Mouse (Mus musculus): ENCODE measurements at regions not wholly inside any gene's neighbourhood (a gene's known extent, or its start where the extent isn't known, plus 50 kb on each side); places are given as distances from the start of the nearest gene placed in this dataset.

DNA sequence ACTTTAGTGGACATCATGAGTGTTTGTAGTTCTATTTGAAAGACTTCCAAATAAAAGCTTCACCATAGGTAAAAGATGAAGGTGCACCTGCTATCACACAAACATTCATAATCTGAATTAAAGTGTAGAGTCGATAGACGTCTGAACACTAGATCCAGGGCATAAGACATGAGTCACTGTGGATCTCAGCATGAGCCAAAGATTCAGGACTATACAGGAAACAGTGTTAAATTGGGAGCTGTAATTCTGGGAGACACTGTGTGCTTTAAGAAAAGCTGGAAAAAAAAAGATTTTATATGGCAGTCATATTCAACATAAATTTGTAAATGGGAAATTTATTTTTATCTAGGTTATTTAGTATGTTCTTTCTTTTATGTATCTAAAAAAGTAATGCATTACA, 160.5 kb downstream of the Pdha2 start:
- Histone ChIP-seq H3K27ac (replicated peaks; ENCODE audit: insufficient read depth, low read depth, low read length) (no peak overlapping the region), H3K4me3 (ENCODE audit: insufficient read depth, low read depth, low read length) (no peak overlapping the region), H3K9ac (ENCODE audit: low read depth, low read length) (no peak overlapping the region), H3K36me3 (ENCODE audit: control insufficient read depth, insufficient read depth, low read length) (no peaks in the 10 kb centered on the region), H3K79me2 (ENCODE audit: control insufficient read depth, insufficient read depth, low read length) (no peaks in the 10 kb centered on the region), H3K27me3 (ENCODE audit: control insufficient read depth, insufficient read depth, low read length) (no peaks in the 10 kb centered on the region), H3K4me1 (ENCODE audit: control insufficient read depth, insufficient read depth, low read length) (no peaks in the 10 kb centered on the region)
- WGBS = 77% methylated on average over 2 of the region's 2 CpGs
- no peak for DNase-seq (ENCODE audit: extremely low read depth, low read depth, low spot score)
- no peak for TF ChIP-seq POLR2A (IDR thresholded peaks at IDR 0.05; ENCODE audit: extremely low read depth, insufficient read depth, low read length)
- TF ChIP-seq CTCF (IDR thresholded peaks at IDR 0.05; ENCODE audit: low read depth, low read length) = no peak

DNA sequence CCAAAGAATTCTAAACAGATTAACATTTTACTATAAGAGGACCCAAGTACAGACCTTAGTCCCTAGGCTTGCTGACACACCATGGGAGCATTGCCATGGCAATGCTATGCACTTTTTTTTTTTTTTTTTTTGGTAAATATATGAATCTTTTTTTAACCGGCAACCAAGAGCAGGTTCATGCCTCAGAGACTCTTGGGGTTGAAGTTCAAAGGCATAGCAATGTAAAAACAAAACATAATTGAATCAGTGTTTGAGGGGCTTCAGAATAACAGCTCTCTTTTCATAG, 197.9 kb downstream of the Pdha2 start:
- no peaks in the 10 kb centered on the region for H3K4me1 ChIP-seq (ENCODE audit: control insufficient read depth, insufficient read depth, low read length)
- no peaks in the 10 kb centered on the region for H3K36me3 ChIP-seq (ENCODE audit: control insufficient read depth, insufficient read depth, low read length)
- no peaks in the 10 kb centered on the region for H3K79me2 ChIP-seq (ENCODE audit: control insufficient read depth, insufficient read depth, low read length)
- TF ChIP-seq CTCF (IDR thresholded peaks at IDR 0.05; ENCODE audit: low read depth, low read length) (no peak), POLR2A (IDR thresholded peaks at IDR 0.05; ENCODE audit: extremely low read depth, insufficient read depth, low read length) (no peak)
- no peaks in the 10 kb centered on the region for H3K27me3 ChIP-seq (ENCODE audit: control insufficient read depth, insufficient read depth, low read length)
- H3K27ac ChIP-seq (replicated peaks; ENCODE audit: insufficient read depth, low read depth, low read length) = no peak overlapping the region
- no peak overlapping the region for H3K9ac ChIP-seq (ENCODE audit: low read depth, low read length)
- no peak overlapping the region for H3K4me3 ChIP-seq (ENCODE audit: insufficient read depth, low read depth, low read length)
- no peak for DNase-seq (ENCODE audit: extremely low read depth, low read depth, low spot score)
- WGBS = 85% methylated on average over 1 of the region's 1 CpGs

DNA sequence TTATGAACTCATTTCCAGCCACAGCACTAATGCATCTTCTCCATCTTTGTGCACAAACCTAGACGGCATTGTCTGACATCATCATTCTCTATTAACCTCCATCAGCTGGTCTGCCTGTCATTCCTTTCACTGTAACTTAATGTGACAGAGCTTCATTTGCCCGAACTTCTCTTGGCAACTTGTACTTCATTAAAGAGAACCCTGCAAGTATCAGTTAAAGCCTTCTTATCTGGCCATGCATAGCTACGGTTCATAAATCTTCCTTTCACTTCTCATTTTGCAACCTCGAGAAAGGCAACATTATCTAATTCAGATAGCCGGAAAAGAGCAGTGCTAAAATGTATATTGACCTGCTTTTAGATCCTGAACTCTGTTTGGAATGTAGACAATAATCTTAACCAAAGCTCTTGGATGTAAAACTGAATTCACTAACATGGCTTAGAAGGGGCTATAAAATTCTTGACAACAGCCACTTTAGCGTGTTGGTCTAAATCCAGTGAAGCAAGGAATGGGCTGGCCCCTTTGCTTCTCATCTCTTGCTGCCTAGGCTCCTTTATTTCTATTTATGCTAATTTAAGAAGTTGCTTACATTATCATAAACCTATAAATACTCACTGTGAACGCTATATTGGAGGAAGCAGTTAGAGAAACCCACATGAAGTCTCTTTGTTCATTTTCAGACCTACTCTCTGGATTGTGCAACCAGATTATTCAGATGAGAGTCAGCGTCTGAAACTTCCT, 198.5 kb downstream of the Pdha2 start:
- no peaks in the 10 kb centered on the region for H3K4me1 ChIP-seq (ENCODE audit: control insufficient read depth, insufficient read depth, low read length)
- no peak for DNase-seq (ENCODE audit: extremely low read depth, low read depth, low spot score)
- no peaks in the 10 kb centered on the region for H3K27me3 ChIP-seq (ENCODE audit: control insufficient read depth, insufficient read depth, low read length)
- H3K79me2 ChIP-seq (ENCODE audit: control insufficient read depth, insufficient read depth, low read length) = no peaks in the 10 kb centered on the region
- no peak overlapping the region for H3K4me3 ChIP-seq (ENCODE audit: insufficient read depth, low read depth, low read length)
- H3K27ac ChIP-seq (replicated peaks; ENCODE audit: insufficient read depth, low read depth, low read length) = no peak overlapping the region
- TF ChIP-seq POLR2A (IDR thresholded peaks at IDR 0.05; ENCODE audit: extremely low read depth, insufficient read depth, low read length) (no peak), CTCF (IDR thresholded peaks at IDR 0.05; ENCODE audit: low read depth, low read length) (no peak)
- no peak overlapping the region for H3K9ac ChIP-seq (ENCODE audit: low read depth, low read length)
- 77% methylated on average over 8 of the region's 8 CpGs for WGBS
- no peaks in the 10 kb centered on the region for H3K36me3 ChIP-seq (ENCODE audit: control insufficient read depth, insufficient read depth, low read length)

DNA sequence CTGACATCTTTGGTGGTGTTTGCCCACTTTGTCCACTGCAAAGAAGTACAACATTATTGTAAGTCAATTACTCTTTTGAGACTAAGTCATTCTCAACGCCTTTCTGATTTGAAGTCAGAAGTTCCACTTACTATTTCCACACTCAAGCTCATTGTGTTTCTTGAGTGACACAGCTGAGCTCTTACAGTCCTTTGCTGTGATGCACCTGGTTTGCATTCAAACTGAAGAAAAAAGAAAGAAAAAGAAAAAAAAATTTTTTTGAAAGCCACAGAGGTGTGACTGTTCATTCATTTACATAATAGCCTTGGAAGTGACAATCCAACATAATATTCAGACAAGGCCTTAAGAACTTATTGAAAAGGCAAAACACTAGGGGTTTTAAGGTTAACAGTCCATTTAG, 199.2 kb downstream of the Pdha2 start:
- no peaks in the 10 kb centered on the region for H3K27me3 ChIP-seq (ENCODE audit: control insufficient read depth, insufficient read depth, low read length)
- no peak overlapping the region for H3K4me3 ChIP-seq (ENCODE audit: insufficient read depth, low read depth, low read length)
- no peak for DNase-seq (ENCODE audit: extremely low read depth, low read depth, low spot score)
- no peak overlapping the region for H3K9ac ChIP-seq (ENCODE audit: low read depth, low read length)
- H3K36me3 ChIP-seq (ENCODE audit: control insufficient read depth, insufficient read depth, low read length) = no peaks in the 10 kb centered on the region
- no peak overlapping the region for H3K27ac ChIP-seq (replicated peaks; ENCODE audit: insufficient read depth, low read depth, low read length)
- 58% methylated on average over 1 of the region's 1 CpGs for WGBS
- H3K4me1 ChIP-seq (ENCODE audit: control insufficient read depth, insufficient read depth, low read length) = no peaks in the 10 kb centered on the region
- H3K79me2 ChIP-seq (ENCODE audit: control insufficient read depth, insufficient read depth, low read length) = no peaks in the 10 kb centered on the region
- TF ChIP-seq POLR2A (IDR thresholded peaks at IDR 0.05; ENCODE audit: extremely low read depth, insufficient read depth, low read length) = no peak
- TF ChIP-seq CTCF (IDR thresholded peaks at IDR 0.05; ENCODE audit: low read depth, low read length) = no peak

DNA sequence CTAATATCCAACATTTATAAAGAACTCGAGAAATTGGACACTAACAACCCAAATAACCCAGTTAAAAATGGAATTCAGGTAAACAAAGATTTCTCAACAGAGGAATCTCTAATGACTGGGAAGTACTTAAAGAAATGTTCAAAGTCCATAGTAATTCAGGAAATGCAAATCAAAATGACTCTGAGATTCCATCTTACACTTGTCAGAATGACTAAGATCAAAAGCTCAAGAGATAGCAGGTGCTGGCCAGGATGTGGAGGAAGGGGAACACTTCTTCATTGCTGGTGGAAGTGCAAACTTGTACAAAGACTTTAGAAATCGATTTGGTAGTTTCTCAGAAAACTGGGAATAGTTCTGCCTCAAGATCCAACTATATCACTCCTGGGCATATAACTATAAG, 203.4 kb downstream of the Pdha2 start:
- TF ChIP-seq POLR2A (IDR thresholded peaks at IDR 0.05; ENCODE audit: extremely low read depth, insufficient read depth, low read length) (no peak), CTCF (IDR thresholded peaks at IDR 0.05; ENCODE audit: low read depth, low read length) (no peak)
- H3K27ac ChIP-seq (replicated peaks; ENCODE audit: insufficient read depth, low read depth, low read length) = no peak overlapping the region
- H3K4me1 ChIP-seq (ENCODE audit: control insufficient read depth, insufficient read depth, low read length) = no peaks in the 10 kb centered on the region
- no peaks in the 10 kb centered on the region for H3K27me3 ChIP-seq (ENCODE audit: control insufficient read depth, insufficient read depth, low read length)
- H3K9ac ChIP-seq (ENCODE audit: low read depth, low read length) = no peak overlapping the region
- H3K79me2 ChIP-seq (ENCODE audit: control insufficient read depth, insufficient read depth, low read length) = no peaks in the 10 kb centered on the region
- no peak overlapping the region for H3K4me3 ChIP-seq (ENCODE audit: insufficient read depth, low read depth, low read length)
- WGBS = 62% methylated on average over 2 of the region's 2 CpGs
- DNase-seq (ENCODE audit: extremely low read depth, low read depth, low spot score) = no peak
- no peaks in the 10 kb centered on the region for H3K36me3 ChIP-seq (ENCODE audit: control insufficient read depth, insufficient read depth, low read length)

DNA sequence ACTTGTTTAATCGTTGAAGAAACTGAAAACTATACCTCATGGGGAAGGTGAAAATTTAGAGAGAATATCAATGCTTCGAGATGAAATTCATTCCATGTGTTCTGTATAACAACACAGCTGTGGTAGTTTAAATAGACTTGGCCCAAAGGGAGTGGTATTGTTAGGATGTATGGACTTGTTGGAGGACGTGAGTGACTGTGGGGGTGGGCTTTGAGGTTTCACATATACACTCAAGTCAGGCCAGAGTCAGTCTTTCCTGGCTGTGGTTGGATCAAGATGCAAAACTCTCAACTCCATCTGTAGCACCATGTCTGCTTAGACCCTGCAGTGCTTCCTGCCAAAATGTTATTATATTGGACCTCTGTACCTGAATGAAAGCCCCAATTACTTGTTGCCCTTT, 206.3 kb downstream of the Pdha2 start:
- TF ChIP-seq POLR2A (IDR thresholded peaks at IDR 0.05; ENCODE audit: extremely low read depth, insufficient read depth, low read length) (no peak), CTCF (IDR thresholded peaks at IDR 0.05; ENCODE audit: low read depth, low read length) (no peak)
- no peaks in the 10 kb centered on the region for H3K4me1 ChIP-seq (ENCODE audit: control insufficient read depth, insufficient read depth, low read length)
- 62% methylated on average over 3 of the region's 3 CpGs for WGBS

More for the DNA sequence above, 206.3 kb downstream of the Pdha2 start:
- Histone ChIP-seq H3K27me3 (ENCODE audit: control insufficient read depth, insufficient read depth, low read length) (no peaks in the 10 kb centered on the region), H3K4me3 (ENCODE audit: insufficient read depth, low read depth, low read length) (no peak overlapping the region), H3K79me2 (ENCODE audit: control insufficient read depth, insufficient read depth, low read length) (no peaks in the 10 kb centered on the region), H3K27ac (replicated peaks; ENCODE audit: insufficient read depth, low read depth, low read length) (no peak overlapping the region), H3K9ac (ENCODE audit: low read depth, low read length) (no peak overlapping the region), H3K36me3 (ENCODE audit: control insufficient read depth, insufficient read depth, low read length) (no peaks in the 10 kb centered on the region)
- no peak for DNase-seq (ENCODE audit: extremely low read depth, low read depth, low spot score)

Measured in liver, adult 2 months (tissue).